Mouse (Mus musculus) limb, embryonic 13.5 days (tissue): ENCODE results near the gene Khk. TPM values are rescaled to one million over a fixed set of nuclear protein-coding genes. Genes with fewer than 3 reads are reported as not detected.

Experiments
- ATAC-seq: fragments of 200-750 bp; cut with Nextera tagmentation; 2 replicates; pipeline ENCODE4 v1.8.0; 2017; ENCODE audit warnings: low read depth, moderate number of reproducible peaks, moderate TSS enrichment; ENCODE audit not compliant: low FRiP score
- H3K27ac ChIP-seq: fragments of 300-500 bp; sonication (generic); 2 replicates; pipeline ENCODE4 v1.5.1; 2015; ENCODE audit warnings: inconsistent platforms, mild to moderate bottlenecking, moderate library complexity
- H3K27me3 ChIP-seq: fragments of 300-500 bp; sonication (generic); 2 replicates; pipeline ENCODE4 v1.6.1; 2015; ENCODE audit warnings: mild to moderate bottlenecking, inconsistent platforms
- H3K36me3 ChIP-seq: fragments of 300-500 bp; sonication (generic); 2 replicates; pipeline ENCODE4 v1.6.1; 2015; ENCODE audit warnings: inconsistent platforms, mild to moderate bottlenecking, moderate library complexity
- H3K4me1 ChIP-seq: fragments of 300-500 bp; sonication (generic); 2 replicates; pipeline ENCODE4 v1.6.1; 2015; ENCODE audit warnings: inconsistent platforms
- H3K4me2 ChIP-seq: fragments of 300-500 bp; sonication (generic); replicated peaks from 2 replicates; pipeline ENCODE4 v1.6.1; 2015; ENCODE audit warnings: inconsistent platforms, mild to moderate bottlenecking, moderate library complexity
- H3K4me3 ChIP-seq: fragments of 300-500 bp; sonication (generic); 2 replicates; pipeline ENCODE4 v1.5.1; 2015; ENCODE audit warnings: moderate library complexity, mild to moderate bottlenecking, inconsistent platforms
- H3K9ac ChIP-seq: fragments of 300-500 bp; sonication (generic); 2 replicates; pipeline ENCODE4 v1.6.1; 2015; ENCODE audit warnings: mild to moderate bottlenecking, inconsistent platforms
- H3K9me3 ChIP-seq: fragments of 300-500 bp; sonication (generic); 2 replicates; pipeline ENCODE4 v1.6.1; 2016; ENCODE audit warnings: inconsistent platforms
- WGBS: fragments of 180-500 bp; shearing (Covaris S2); methylation state at CpG from one replicate; pipeline ENCODE4 v1.1.7; 2015; 5-methylcytosine and 5-hydroxymethylcytosine counted together
- polyA plus RNA-seq: library from polyadenylated mRNA; unstranded; fragments of >200 nt; fragmentation: Nextera tagmentation; extraction: Ambion mirVana; gene quantifications from 2 replicates; pipeline ENCODE4 v1.2.1, GENCODE M21; 2015

The Khk gene
- polyA plus RNA-seq, 1 experiment from 2014 or later, result 22.6 TPM

GRCm38 (mm10) chr5:30914849-30915248, 6.4 kb upstream of the Khk start:
- no peaks in the 10 kb centered on the region for H3K9me3 ChIP-seq
- peak overlapping the region; percentile 89 for H3K9ac ChIP-seq
- H3K27me3 ChIP-seq, result no peaks in the 10 kb centered on the region
- peaks cover 33% of the 10 kb centered on the region for H3K36me3 ChIP-seq
- H3K4me2 ChIP-seq, result peak overlapping the region; percentile 99
- peak overlapping the region; percentile 99 for H3K27ac ChIP-seq
- 32% methylated on average over 6 of the region's 6 CpGs for WGBS
- no peak for ATAC-seq
- H3K4me3 ChIP-seq, result peak overlapping the region; percentile 65
- H3K4me1 ChIP-seq, result peaks cover 88% of the 10 kb centered on the region

DNA sequence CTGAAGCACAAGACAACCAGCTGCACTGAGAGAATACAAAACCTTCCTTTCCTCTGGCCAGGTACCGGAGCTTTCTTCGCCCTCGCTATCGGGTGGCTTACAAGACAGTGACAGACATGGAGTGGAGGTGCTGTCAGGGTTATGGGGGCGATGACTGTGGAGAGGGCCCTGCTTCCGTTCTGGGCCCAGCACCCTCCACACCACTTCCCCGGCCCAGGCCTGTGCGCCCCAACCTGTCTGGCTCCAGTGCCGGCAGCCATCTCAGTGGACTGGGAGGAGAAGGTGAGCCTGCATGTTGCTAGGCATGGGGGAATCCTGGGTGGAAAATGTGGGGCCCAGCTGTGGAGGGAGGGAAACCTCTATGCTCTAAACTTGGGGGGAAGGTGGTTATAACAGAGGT, 5.8 kb upstream of the Khk start:
- Histone ChIP-seq H3K9me3 (no peaks in the 10 kb centered on the region), H3K27me3 (no peaks in the 10 kb centered on the region), H3K4me3 (peak overlapping the region; percentile 65), H3K27ac (peak overlapping the region; percentile 99), H3K4me2 (peak overlapping the region; percentile 99), H3K36me3 (peaks cover 39% of the 10 kb centered on the region), H3K4me1 (peaks cover 89% of the 10 kb centered on the region), H3K9ac (peak overlapping the region; percentile 89)
- 42% methylated on average over 9 of the region's 9 CpGs for WGBS
- peak; percentile 3; the same call in 1 of the 2 replicates for ATAC-seq

- Histone ChIP-seq H3K27ac (peak overlapping the region; percentile 99; the same call in 1 of the 2 replicates), H3K4me1 (peaks cover 89% of the 10 kb centered on the region), H3K27me3 (no peaks in the 10 kb centered on the region), H3K4me3 (peak overlapping the region; percentile 65), H3K36me3 (peaks cover 44% of the 10 kb centered on the region), H3K9ac (peak overlapping the region; percentile 89), H3K4me2 (peak overlapping the region; percentile 99), H3K9me3 (no peaks in the 10 kb centered on the region)
- ATAC-seq, result peak; percentile 6
- WGBS, result 9% methylated on average over 7 of the region's 7 CpGs
Observed at GRCm38 (mm10) chr5:30915974-30916433, 5.2 kb upstream of the Khk start.

GRCm38 (mm10) chr5:30916841-30917240, 4.4 kb upstream of the Khk start:
- no peaks in the 10 kb centered on the region for H3K9me3 ChIP-seq
- peak overlapping the region; percentile 99; the same call in 1 of the 2 replicates for H3K4me2 ChIP-seq
- WGBS, result 93% methylated on average over 9 of the region's 9 CpGs
- H3K4me3 ChIP-seq, result no peak overlapping the region
- no peak for ATAC-seq
- no peaks in the 10 kb centered on the region for H3K27me3 ChIP-seq
- H3K27ac ChIP-seq, result no peak overlapping the region; the same call in 1 of the 2 replicates
- peaks cover 85% of the 10 kb centered on the region for H3K4me1 ChIP-seq
- peaks cover 46% of the 10 kb centered on the region for H3K36me3 ChIP-seq
- H3K9ac ChIP-seq, result 0 out of 2 replicates have a peak overlapping the region, but pooled peaks have one; percentile 43

GRCm38 (mm10) chr5:30917348-30917747, 3.9 kb upstream of the Khk start:
- H3K4me2 ChIP-seq, result 0 out of 2 replicates have a peak overlapping the region, but pooled peaks have one; percentile 99
- ATAC-seq, result no peak
- 0 out of 2 replicates have a peak overlapping the region, but pooled peaks have one; percentile 43 for H3K9ac ChIP-seq
- H3K27ac ChIP-seq, result no peak overlapping the region
- WGBS, result 86% methylated on average over 11 of the region's 11 CpGs
- H3K9me3 ChIP-seq, result no peaks in the 10 kb centered on the region
- no peak overlapping the region for H3K4me3 ChIP-seq
- no peaks in the 10 kb centered on the region for H3K27me3 ChIP-seq
- H3K36me3 ChIP-seq, result peaks cover 46% of the 10 kb centered on the region
- H3K4me1 ChIP-seq, result peaks cover 85% of the 10 kb centered on the region

- H3K9ac ChIP-seq, result peak overlapping the region; percentile 25; the same call in 1 of the 2 replicates
- 87% methylated on average over 31 of the region's 31 CpGs for WGBS
- no peaks in the 10 kb centered on the region for H3K27me3 ChIP-seq
- H3K4me2 ChIP-seq, result no peak overlapping the region
- 0 out of 2 replicates have a peak overlapping the region, but pooled peaks have one; percentile 10 for H3K27ac ChIP-seq
- H3K4me1 ChIP-seq, result peaks cover 85% of the 10 kb centered on the region
- peaks cover 46% of the 10 kb centered on the region for H3K36me3 ChIP-seq
- ATAC-seq, result no peak
- H3K9me3 ChIP-seq, result no peaks in the 10 kb centered on the region
- H3K4me3 ChIP-seq, result 0 out of 2 replicates have a peak overlapping the region, but pooled peaks have one; percentile 5
Observed at GRCm38 (mm10) chr5:30917891-30918670, 3.1 kb upstream of the Khk start.

- Histone ChIP-seq H3K27ac (0 out of 2 replicates have a peak overlapping the region, but pooled peaks have one; percentile 10), H3K4me3 (peak overlapping the region; percentile 5; the same call in 1 of the 2 replicates), H3K4me1 (peaks cover 84% of the 10 kb centered on the region), H3K36me3 (peaks cover 46% of the 10 kb centered on the region), H3K27me3 (no peaks in the 10 kb centered on the region), H3K9ac (peak overlapping the region; percentile 25; the same call in 1 of the 2 replicates), H3K9me3 (no peaks in the 10 kb centered on the region), H3K4me2 (no peak overlapping the region)
- ATAC-seq, result no peak
- WGBS, result 73% methylated on average over 8 of the region's 8 CpGs
Observed at GRCm38 (mm10) chr5:30918691-30919090, 2.5 kb upstream of the Khk start.

DNA sequence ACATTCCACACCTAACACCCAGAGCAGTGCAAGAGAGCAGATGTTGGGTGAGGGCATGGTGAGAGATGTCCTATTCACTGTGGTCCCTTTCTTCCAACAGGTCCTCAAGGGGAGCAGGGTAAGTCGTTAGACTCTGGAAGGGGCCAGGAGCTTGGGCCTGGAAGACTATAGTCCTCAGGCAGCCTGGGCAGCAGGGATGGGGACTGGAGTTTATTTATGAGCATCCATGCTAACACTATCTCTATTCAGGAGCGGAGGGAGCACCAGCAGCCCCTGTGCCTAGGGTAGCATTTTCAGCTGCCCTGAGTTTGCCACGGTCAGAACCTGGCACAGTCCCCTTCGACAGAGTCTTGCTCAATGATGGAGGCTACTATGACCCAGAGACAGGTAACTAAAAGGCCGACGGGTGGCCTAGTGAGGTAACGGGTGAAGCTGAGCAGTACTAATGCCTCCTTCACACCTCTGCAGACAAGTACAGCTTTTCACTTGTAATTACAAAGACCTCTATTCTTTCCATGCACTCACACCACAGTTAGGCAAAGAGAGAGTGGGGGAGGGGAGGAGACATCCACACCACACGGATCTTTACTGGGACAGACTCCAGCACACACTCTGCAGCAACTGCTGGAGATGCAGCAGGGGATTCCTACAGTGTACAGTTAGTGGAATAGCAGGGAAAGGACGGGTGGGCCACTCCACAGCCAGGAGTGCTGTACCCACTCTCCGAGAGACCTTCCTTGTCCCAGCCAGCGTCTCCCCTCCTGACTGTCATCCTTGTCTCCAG, 1.2 kb upstream of the Khk start:
- no peaks in the 10 kb centered on the region for H3K27me3 ChIP-seq
- H3K4me1 ChIP-seq, result peaks cover 73% of the 10 kb centered on the region
- peak overlapping the region; percentile 72; the same call in 1 of the 2 replicates for H3K27ac ChIP-seq
- no peaks in the 10 kb centered on the region for H3K9me3 ChIP-seq
- no peak overlapping the region for H3K4me3 ChIP-seq
- H3K9ac ChIP-seq, result peak overlapping the region; percentile 8; the same call in 1 of the 2 replicates
- WGBS, result 62% methylated on average over 11 of the region's 11 CpGs
- ATAC-seq, result no peak
- H3K4me2 ChIP-seq, result peak overlapping the region; percentile 72; the same call in 1 of the 2 replicates
- peaks cover 48% of the 10 kb centered on the region for H3K36me3 ChIP-seq

DNA sequence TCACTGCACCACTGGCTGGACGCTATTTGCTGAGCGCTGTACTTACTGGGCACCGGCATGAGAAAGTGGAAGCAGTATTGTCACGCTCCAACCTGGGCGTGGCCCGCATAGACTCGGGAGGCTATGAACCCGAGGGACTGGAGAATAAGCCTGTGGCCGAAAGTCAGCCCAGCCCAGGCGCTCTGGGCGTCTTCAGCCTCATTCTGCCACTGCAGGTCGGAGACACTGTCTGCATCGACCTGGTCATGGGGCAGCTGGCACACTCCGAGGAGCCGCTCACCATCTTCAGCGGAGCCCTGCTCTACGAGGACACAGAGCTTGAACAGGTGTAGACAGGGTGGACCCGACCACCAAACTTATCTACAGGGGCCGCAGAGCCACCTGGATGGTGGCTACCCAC, 610 bp upstream of the Khk start:
- Histone ChIP-seq H3K36me3 (peaks cover 52% of the 10 kb centered on the region), H3K27ac (peak overlapping the region; percentile 72; the same call in 1 of the 2 replicates), H3K9me3 (no peaks in the 10 kb centered on the region), H3K4me3 (no peak overlapping the region), H3K9ac (no peak overlapping the region), H3K4me1 (peaks cover 67% of the 10 kb centered on the region), H3K27me3 (no peaks in the 10 kb centered on the region), H3K4me2 (peak overlapping the region; percentile 72; the same call in 1 of the 2 replicates)
- 67% methylated on average over 19 of the region's 19 CpGs for WGBS
- ATAC-seq, result no peak

GRCm38 (mm10) chr5:30922581-30923041, 1.4 kb downstream of the Khk start:
- Histone ChIP-seq H3K27me3 (no peaks in the 10 kb centered on the region), H3K4me3 (peak overlapping the region; percentile 38), H3K4me1 (peaks cover 50% of the 10 kb centered on the region), H3K36me3 (peaks cover 42% of the 10 kb centered on the region), H3K9me3 (no peaks in the 10 kb centered on the region), H3K9ac (peak overlapping the region; percentile 63), H3K27ac (0 out of 2 replicates have a peak overlapping the region, but pooled peaks have one; percentile 83), H3K4me2 (peak overlapping the region; percentile 72)
- 76% methylated on average over 10 of the region's 10 CpGs for WGBS
- ATAC-seq, result no peak

GRCm38 (mm10) chr5:30923119-30923518, 1.9 kb downstream of the Khk start:
- Histone ChIP-seq H3K4me1 (peaks cover 49% of the 10 kb centered on the region), H3K36me3 (peaks cover 36% of the 10 kb centered on the region), H3K27ac (0 out of 2 replicates have a peak overlapping the region, but pooled peaks have one; percentile 15), H3K4me2 (peak overlapping the region; percentile 72), H3K9ac (no peak overlapping the region), H3K9me3 (no peaks in the 10 kb centered on the region), H3K4me3 (no peak overlapping the region), H3K27me3 (no peaks in the 10 kb centered on the region)
- 81% methylated on average over 6 of the region's 6 CpGs for WGBS
- no peak for ATAC-seq
